Mouse (Mus musculus): ENCODE measurements at regions not wholly inside any gene's neighbourhood (a gene's known extent, or its start where the extent isn't known, plus 50 kb on each side); places are given as distances from the start of the nearest gene placed in this dataset.

DNA sequence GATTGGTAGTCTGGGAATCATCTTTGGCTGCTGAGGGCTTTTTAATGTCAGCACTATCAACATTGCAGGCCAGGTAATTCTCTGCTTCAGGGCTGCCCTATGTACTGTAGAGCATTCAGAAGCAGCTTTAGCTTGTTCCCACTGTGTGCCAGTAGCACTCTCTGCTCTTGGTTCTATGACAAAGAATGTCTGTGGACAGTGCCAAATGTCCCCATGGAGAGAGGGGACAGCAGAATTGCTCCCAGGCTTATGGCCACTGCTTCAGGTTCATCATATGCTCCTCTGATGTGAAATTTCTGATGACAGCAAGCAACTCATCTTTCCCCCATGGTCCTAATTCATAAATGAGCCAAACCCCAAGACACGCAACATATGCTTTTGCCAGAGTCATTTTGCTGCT lies 314.3 kb downstream of the Fam19a4 start:
- ChIA-PET POLR2A (no interaction called here), CTCF (interaction anchor here in 1 of 4 experiments (0.6 kb wide), 1 partner anchor 170 kb away, joined by 3 read pairs; no protein-coding TSS in a partner anchor)

GRCm38 (mm10) chr6:96716931-96717330 lies 343.3 kb downstream of the Fam19a4 start:
- CTCF ChIA-PET, result no interaction called here
- POLR2A ChIA-PET, result no interaction called here

GRCm38 (mm10) chr6:96709761-96710160 lies 350.5 kb downstream of the Fam19a4 start:
- POLR2A ChIA-PET, result no interaction called here
- CTCF ChIA-PET, result no interaction called here

Measured in embryonic stem cell, embryonic (primary cell).